Mouse (Mus musculus) midbrain, embryonic 16.5 days (tissue): Measurements from ENCODE around the gene Slc26a1. TPM values are rescaled to one million over a fixed set of nuclear protein-coding genes. Genes with fewer than 3 reads are reported as not detected.

ENCODE experiments used
- ATAC-seq: fragments of 200-750 bp; cut with Nextera tagmentation; 2 replicates; pipeline ENCODE4 v1.8.0; 2017; ENCODE audit warnings: moderate TSS enrichment
- H3K27ac ChIP-seq: fragments of 300-500 bp; sonication (generic); 2 replicates; pipeline ENCODE4 v1.5.1; 2014; ENCODE audit warnings: mild to moderate bottlenecking, low read length, mixed read lengths
- H3K27me3 ChIP-seq: fragments of 300-500 bp; sonication (generic); 2 replicates; pipeline ENCODE4 v1.6.1; 2014; ENCODE audit warnings: low read depth, low read length, mixed read lengths; ENCODE audit not compliant: control insufficient read depth, insufficient read depth
- H3K36me3 ChIP-seq: fragments of 300-500 bp; sonication (generic); 2 replicates; pipeline ENCODE4 v1.6.1; 2014; ENCODE audit warnings: mild to moderate bottlenecking, low read length, moderate library complexity, mixed read lengths; ENCODE audit not compliant: control insufficient read depth, insufficient read depth
- H3K4me1 ChIP-seq: fragments of 300-500 bp; sonication (generic); 2 replicates; pipeline ENCODE4 v1.6.1; 2014; ENCODE audit warnings: mild to moderate bottlenecking, low read length, mixed read lengths; ENCODE audit not compliant: control insufficient read depth, insufficient read depth
- H3K4me2 ChIP-seq: fragments of 300-500 bp; sonication (generic); 2 replicates; pipeline ENCODE4 v1.6.1; 2014; ENCODE audit warnings: mild to moderate bottlenecking, low read length, mixed read lengths
- H3K4me3 ChIP-seq: fragments of 300-500 bp; sonication (generic); 2 replicates; pipeline ENCODE4 v1.5.1; 2014; ENCODE audit warnings: low read depth, mild to moderate bottlenecking, low read length, moderate library complexity, mixed read lengths
- H3K9ac ChIP-seq: fragments of 300-500 bp; sonication (generic); 2 replicates; pipeline ENCODE4 v1.6.1; 2014; ENCODE audit warnings: low read depth, low read length, mixed read lengths
- H3K9me3 ChIP-seq: fragments of 300-500 bp; sonication (generic); replicated peaks from 2 replicates; pipeline ENCODE4 v1.6.1; 2014; ENCODE audit warnings: mild to moderate bottlenecking, low read length, mixed read lengths; ENCODE audit not compliant: control insufficient read depth, poor library complexity, severe bottlenecking
- WGBS: fragments of 180-500 bp; shearing (Covaris S2); extraction: QIAGEN DNeasy Blood & Tissue Kit; methylation state at CpG from one replicate; pipeline ENCODE4 v1.1.7; 2014; 5-methylcytosine and 5-hydroxymethylcytosine counted together
- polyA plus RNA-seq: library from polyadenylated mRNA; unstranded; fragments of >200 nt; fragmentation: Nextera tagmentation; extraction: Ambion mirVana; gene quantifications from 2 replicates; pipeline ENCODE4 v1.2.1, GENCODE M21; 2015

The Slc26a1 gene
- polyA plus RNA-seq, 1 experiment from 2014 or later: 4.3 TPM

GRCm38 (mm10) chr5:108626050-108626660 is 49.2 kb downstream of the Slc26a1 start:
- H3K27ac ChIP-seq: no peak overlapping the region
- H3K27me3 ChIP-seq: no peaks in the 10 kb centered on the region
- peaks cover 27% of the 10 kb centered on the region for H3K4me1 ChIP-seq
- H3K36me3 ChIP-seq: peaks cover 21% of the 10 kb centered on the region
- no peak for ATAC-seq
- H3K9ac ChIP-seq: no peak overlapping the region
- no peak overlapping the region for H3K4me2 ChIP-seq
- no peaks in the 10 kb centered on the region for H3K9me3 ChIP-seq
- 85% methylated on average over 4 of the region's 4 CpGs for WGBS
- H3K4me3 ChIP-seq: no peak overlapping the region

DNA sequence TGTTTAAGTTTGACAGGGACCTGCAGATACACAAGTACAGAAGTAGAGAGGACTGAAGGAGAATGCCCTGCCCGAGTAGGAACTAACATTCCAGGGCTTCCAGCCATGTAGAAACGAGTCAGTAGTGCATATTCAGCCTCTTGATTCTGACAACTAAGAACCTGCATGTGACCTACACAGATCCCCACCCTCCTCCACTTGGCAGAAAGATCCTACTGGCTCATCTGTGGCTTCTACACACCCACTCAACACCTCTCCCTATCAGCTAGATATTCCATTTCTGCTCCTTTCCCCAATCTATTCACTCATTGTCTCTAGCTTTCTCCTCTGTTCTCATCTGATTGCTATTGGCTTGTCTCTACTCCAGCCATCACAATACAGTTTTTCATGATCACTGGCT is 53.5 kb downstream of the Slc26a1 start:
- Histone ChIP-seq H3K9ac (no peak overlapping the region), H3K27me3 (no peaks in the 10 kb centered on the region), H3K9me3 (no peaks in the 10 kb centered on the region), H3K4me2 (no peak overlapping the region), H3K36me3 (peaks cover 37% of the 10 kb centered on the region), H3K27ac (no peak overlapping the region), H3K4me1 (no peaks in the 10 kb centered on the region), H3K4me3 (no peak overlapping the region)
- 88% methylated on average over 2 of the region's 2 CpGs for WGBS
- ATAC-seq: no peak

Other genes starting within 250 kb of the Slc26a1 start
- 350 and 353 TPM in 2 replicates for gene Atp5k, start 241.1 kb downstream of the Slc26a1 start, polyA plus RNA-seq
- gene Mfsd7a, start 226.7 kb downstream of the Slc26a1 start, polyA plus RNA-seq: 0.14 and 0.21 TPM in 2 replicates
- 25.7 and 27.5 TPM in 2 replicates for gene Pcgf3, start 214.3 kb downstream of the Slc26a1 start, polyA plus RNA-seq
- 70.7 and 88.6 TPM in 2 replicates for gene Cplx1, start 125.5 kb downstream of the Slc26a1 start, polyA plus RNA-seq
- gene Gak, start 45.8 kb downstream of the Slc26a1 start, polyA plus RNA-seq: 55.9 and 57.4 TPM in 2 replicates
- gene Tmem175, start 45.8 kb downstream of the Slc26a1 start, polyA plus RNA-seq: 22.0 and 25.1 TPM in 2 replicates
- gene Idua, start 15.2 kb downstream of the Slc26a1 start, polyA plus RNA-seq: 13.1 and 14.4 TPM in 2 replicates
- 33.0 and 36.9 TPM in 2 replicates for gene Dgkq, start 5.9 kb downstream of the Slc26a1 start, polyA plus RNA-seq
- gene Fgfrl1, start 16.8 kb upstream of the Slc26a1 start, polyA plus RNA-seq: 3.3 and 3.5 TPM in 2 replicates
- gene Rnf212, start 99.4 kb upstream of the Slc26a1 start, polyA plus RNA-seq: not detected in 2 replicates
- gene Tmed11, start 119.8 kb upstream of the Slc26a1 start, polyA plus RNA-seq: not detected in 2 replicates
- gene Vmn2r8, start 133.3 kb upstream of the Slc26a1 start, polyA plus RNA-seq: not detected in 2 replicates
- gene Vmn2r9, start 177.0 kb upstream of the Slc26a1 start, polyA plus RNA-seq: not detected in 2 replicates